Mouse (Mus musculus): Measurements from ENCODE around the gene Apbb2.

DNA sequence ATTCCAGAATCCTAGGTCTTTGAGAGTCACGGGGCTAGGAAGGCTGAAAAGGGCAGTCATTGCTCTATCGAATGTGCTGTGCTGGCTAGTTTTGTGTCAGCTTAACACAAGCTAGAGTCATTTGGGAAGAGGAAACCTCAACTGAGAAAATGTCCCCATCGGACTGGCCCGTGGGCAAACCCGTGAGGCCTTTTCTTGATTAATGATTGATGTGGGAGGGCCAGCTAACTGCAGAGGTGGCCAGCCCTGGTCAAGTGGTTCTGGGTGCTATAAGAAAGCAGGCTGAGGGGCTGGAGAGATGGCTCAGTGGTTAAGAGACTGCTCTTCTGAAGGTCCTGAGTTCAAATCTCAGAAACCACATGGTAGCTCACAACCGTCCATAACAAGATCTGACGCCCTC, 212.2 kb downstream of the Apbb2 start:
- TF ChIP-seq CTCF (IDR thresholded peaks at IDR 0.05; ENCODE audit: low read depth) = no peak
- no peak for TF ChIP-seq EP300 (IDR thresholded peaks at IDR 0.05; ENCODE audit: low read depth)

Data from liver, postnatal 0 days (tissue).